Mouse (Mus musculus) E14TG2a.4 (cell line): ENCODE measurements around the gene Cpsf4l.
A peak's percentile ranks its signal among the peaks of the same experiment; 100 is the strongest.

Experiments used
- H3K27me3 ChIP-seq: 2 replicates; pipeline ENCODE4 v1.6.1; 2014; ENCODE audit warnings: low read length, control low read depth; ENCODE audit not compliant: insufficient read depth
- H3K36me3 ChIP-seq: 2 replicates; pipeline ENCODE4 v1.6.1; 2014; ENCODE audit warnings: low read length, control low read depth; ENCODE audit not compliant: insufficient read depth
- H3K4me1 ChIP-seq: replicated peaks from 2 replicates; pipeline ENCODE4 v1.6.1; 2014; ENCODE audit warnings: low read depth, low read length, control low read depth
- H3K4me3 ChIP-seq: replicated peaks from 2 replicates; pipeline ENCODE4 v1.5.1; 2014; ENCODE audit warnings: mild to moderate bottlenecking, low read length
- H3K9me3 ChIP-seq: 2 replicates; pipeline ENCODE4 v1.6.1; 2014; ENCODE audit warnings: low read length, control low read depth
- CTCF ChIP-seq: conservative IDR thresholded peaks from 2 replicates; pipeline ENCODE4 v1.5.1; 2014; ENCODE audit warnings: low read length
- NANOG ChIP-seq: IDR thresholded peaks from 2 replicates; pipeline ENCODE4 v1.6.1; 2014; ENCODE audit warnings: borderline replicate concordance, low read length, mixed read lengths
- POU5F1 ChIP-seq: IDR thresholded peaks from 2 replicates; pipeline ENCODE4 v1.6.1; 2014; ENCODE audit warnings: low read length, borderline replicate concordance

Cpsf4l gene

GRCm38 (mm10) chr11:113649353-113650210, 60.2 kb downstream of the Cpsf4l start, which contains the start of gene Slc39a11:
Gene Slc39a11, minus strand, starts transcription at chr11:113650079.
- TF ChIP-seq CTCF, result no peak
- TF ChIP-seq POU5F1, result no peak
- no peak for TF ChIP-seq NANOG
- H3K36me3 ChIP-seq, result peaks cover 27% of the 10 kb centered on the region
- H3K4me3 ChIP-seq, result peak within 1 kb of the TSS; percentile 96
- no peaks in the 10 kb centered on the region for H3K9me3 ChIP-seq
- H3K4me1 ChIP-seq, result peaks cover 48% of the 10 kb centered on the region
- no peaks in the 10 kb centered on the region for H3K27me3 ChIP-seq

- H3K36me3 ChIP-seq, result peaks cover 20% of the 10 kb centered on the region
- H3K9me3 ChIP-seq, result no peaks in the 10 kb centered on the region
- TF ChIP-seq CTCF (no peak), NANOG (no peak), POU5F1 (no peak)
- no peaks in the 10 kb centered on the region for H3K27me3 ChIP-seq
- H3K4me1 ChIP-seq, result peaks cover 48% of the 10 kb centered on the region
- H3K4me3 ChIP-seq, result peak within 1 kb of the TSS; percentile 96
These were observed 61.0 kb downstream of the Cpsf4l start, which contains the start of gene Cog1 for GRCm38 (mm10) chr11:113648690-113649352. Gene Cog1, plus strand, starts transcription at chr11:113649169.
